Mouse (Mus musculus) kidney, postnatal 4 days (tissue): ENCODE data around the gene Mon1a.
A peak's percentile ranks its signal among the peaks of the same experiment; 100 is the strongest.

Experiments used
- DNase-seq, 2 experiments: peaks; one replicate each; pipeline ENCODE4 v3.0.0; 2021; ENCODE audit warnings: mixed read lengths in 2 of 2

Mon1a gene

GRCm38 (mm10) chr9:107908410-107909158, 20.6 kb downstream of the Mon1a start:
- DNase-seq: peak in 1 of 2 experiments; percentile 23

GRCm38 (mm10) chr9:107910025-107910769, 22.2 kb downstream of the Mon1a start:
- no peak for DNase-seq

GRCm38 (mm10) chr9:107914764-107915420, 26.9 kb downstream of the Mon1a start:
- DNase-seq: no peak

GRCm38 (mm10) chr9:107917895-107918608, 30.1 kb downstream of the Mon1a start:
- peak in 1 of 2 experiments; percentile 31 for DNase-seq

GRCm38 (mm10) chr9:107918884-107919283, 30.9 kb downstream of the Mon1a start:
- no peak for DNase-seq

GRCm38 (mm10) chr9:107919441-107919840, 31.5 kb downstream of the Mon1a start:
- no peak for DNase-seq

GRCm38 (mm10) chr9:107923021-107923420, 35.1 kb downstream of the Mon1a start:
- peak; percentile 81 to 82 for DNase-seq

GRCm38 (mm10) chr9:107923956-107924355, 36.0 kb downstream of the Mon1a start:
- DNase-seq: no peak

GRCm38 (mm10) chr9:107925251-107925650, 37.3 kb downstream of the Mon1a start:
- no peak for DNase-seq

- DNase-seq: no peak
These were observed 39.0 kb downstream of the Mon1a start for GRCm38 (mm10) chr9:107926920-107927420.

GRCm38 (mm10) chr9:107927749-107928148, 39.8 kb downstream of the Mon1a start:
- DNase-seq: peak in 1 of 2 experiments; percentile 26

GRCm38 (mm10) chr9:107928169-107928568, 40.2 kb downstream of the Mon1a start, which contains the start of gene Actl11:
Gene Actl11 (plus strand): TSS chr9:107928469.
- DNase-seq: no peak

- no peak for DNase-seq
These were observed 44.3 kb downstream of the Mon1a start for GRCm38 (mm10) chr9:107932221-107932620.

GRCm38 (mm10) chr9:107934146-107934545, 46.2 kb downstream of the Mon1a start:
- no peak for DNase-seq

GRCm38 (mm10) chr9:107935374-107935773, 47.4 kb downstream of the Mon1a start, which contains the start of gene Camkv:
Gene Camkv (plus strand): TSS chr9:107935674.
- DNase-seq: no peak

GRCm38 (mm10) chr9:107935790-107936214, 47.9 kb downstream of the Mon1a start:
- peak; percentile 31 to 56 for DNase-seq

GRCm38 (mm10) chr9:107936215-107936822, 48.4 kb downstream of the Mon1a start:
- peak; percentile 16 to 19 for DNase-seq

GRCm38 (mm10) chr9:107936831-107937230, 48.9 kb downstream of the Mon1a start:
- no peak for DNase-seq

GRCm38 (mm10) chr9:107947241-107948194, 59.6 kb downstream of the Mon1a start:
- DNase-seq: no peak

GRCm38 (mm10) chr9:107949184-107949921, 61.4 kb downstream of the Mon1a start:
- no peak for DNase-seq
